Mouse (Mus musculus) lung, postnatal 10 days (tissue): ENCODE results near the gene Slc38a11.

ENCODE experiments used
- DNase-seq: peaks from one replicate; pipeline ENCODE4 v3.0.0; 2021

The Slc38a11 gene

GRCm38 (mm10) chr2:65321998-65322754 lies 41.7 kb downstream of the Slc38a11 start:
- no peak for DNase-seq

- DNase-seq = no peak
These were observed 42.9 kb downstream of the Slc38a11 start for GRCm38 (mm10) chr2:65320975-65321374.

- DNase-seq = no peak
These were observed 47.1 kb downstream of the Slc38a11 start for GRCm38 (mm10) chr2:65316721-65317120.

GRCm38 (mm10) chr2:65311250-65311649 lies 52.6 kb downstream of the Slc38a11 start:
- no peak for DNase-seq

GRCm38 (mm10) chr2:65296541-65296940 lies 67.3 kb downstream of the Slc38a11 start:
- no peak for DNase-seq

- peak; percentile 15 for DNase-seq
These were observed 69.7 kb downstream of the Slc38a11 start for GRCm38 (mm10) chr2:65294092-65294491.

GRCm38 (mm10) chr2:65293411-65293810 lies 70.4 kb downstream of the Slc38a11 start:
- DNase-seq = no peak

GRCm38 (mm10) chr2:65289721-65290120 lies 74.1 kb downstream of the Slc38a11 start:
- no peak for DNase-seq

GRCm38 (mm10) chr2:65288696-65289095 lies 75.1 kb downstream of the Slc38a11 start:
- no peak for DNase-seq

- peak; percentile 32 for DNase-seq
These were observed 78.5 kb downstream of the Slc38a11 start for GRCm38 (mm10) chr2:65285380-65285779.

GRCm38 (mm10) chr2:65282979-65283378 lies 80.9 kb downstream of the Slc38a11 start:
- DNase-seq = no peak

GRCm38 (mm10) chr2:65279029-65279690 lies 84.7 kb downstream of the Slc38a11 start:
- DNase-seq = peak; percentile 6

GRCm38 (mm10) chr2:65275443-65276061 lies 88.3 kb downstream of the Slc38a11 start:
- no peak for DNase-seq

- DNase-seq = no peak
These were observed 89.9 kb downstream of the Slc38a11 start for GRCm38 (mm10) chr2:65273910-65274309.

GRCm38 (mm10) chr2:65268731-65269130 lies 95.1 kb downstream of the Slc38a11 start:
- no peak for DNase-seq

GRCm38 (mm10) chr2:65267834-65268233 lies 96.0 kb downstream of the Slc38a11 start:
- DNase-seq = no peak

- DNase-seq = peak; percentile 14
These were observed 97.1 kb downstream of the Slc38a11 start for GRCm38 (mm10) chr2:65266576-65267299.
